Mouse (Mus musculus) heart, adult 2 months (tissue): ENCODE data around the gene Tnfaip8l1. TPM values are rescaled to one million over a fixed set of nuclear protein-coding genes. Genes with fewer than 3 reads are reported as not detected.

ENCODE experiments used
- DNase-seq, 2 experiments: peaks; one replicate each; pipeline ENCODE4 v3.0.0; 2021
- H3K27ac ChIP-seq: fragments of 200-600 bp; 2 replicates; pipeline ENCODE4 v1.8.1; 2022
- H3K27me3 ChIP-seq: fragments of 200-500 bp; 2 replicates; pipeline ENCODE4 v1.6.1; 2012; ENCODE audit warnings: mild to moderate bottlenecking, low read length, inconsistent platforms, mixed read lengths; ENCODE audit not compliant: control insufficient read depth, insufficient read depth
- H3K36me3 ChIP-seq: fragments of 200-500 bp; 2 replicates; pipeline ENCODE4 v1.6.1; 2012; ENCODE audit warnings: low read length, inconsistent platforms; ENCODE audit not compliant: control insufficient read depth, insufficient read depth
- H3K4me1 ChIP-seq: fragments of 200-500 bp; 2 replicates; pipeline ENCODE4 v1.6.1; 2011; ENCODE audit warnings: low read length; ENCODE audit not compliant: control insufficient read depth, insufficient read depth
- H3K4me3 ChIP-seq: fragments of 200-600 bp; 2 replicates; pipeline ENCODE4 v1.8.1; 2022
- H3K79me2 ChIP-seq: fragments of 200-500 bp; replicated peaks from 2 replicates; pipeline ENCODE4 v1.6.1; 2012; ENCODE audit warnings: mild to moderate bottlenecking, inconsistent platforms, low read length, moderate library complexity, mixed read lengths; ENCODE audit not compliant: control insufficient read depth, insufficient read depth
- H3K9ac ChIP-seq: fragments of 200-500 bp; 2 replicates; pipeline ENCODE4 v1.6.1; 2012; ENCODE audit warnings: low read depth, mild to moderate bottlenecking, control low read depth, inconsistent platforms, low read length, mixed read lengths
- CTCF ChIP-seq: fragments of 200-600 bp; IDR thresholded peaks from 2 replicates; pipeline ENCODE4 v1.8.1; 2022; ENCODE audit warnings: antibody characterized with exemption, mild to moderate bottlenecking, moderate library complexity
- EP300 ChIP-seq: fragments of 200-500 bp; IDR thresholded peaks from 2 replicates; pipeline ENCODE4 v1.6.1; 2011; ENCODE audit warnings: low read depth, low read length, control low read depth; ENCODE audit not compliant: insufficient read depth
- POLR2A ChIP-seq: fragments of 200-500 bp; IDR thresholded peaks from 2 replicates; pipeline ENCODE4 v1.6.1; 2011; ENCODE audit warnings: mild to moderate bottlenecking, low read depth, low read length, control low read depth; ENCODE audit not compliant: insufficient read depth
- WGBS: fragments of 180-500 bp; shearing (Covaris S2); methylation state at CpG from one replicate; pipeline ENCODE4 v1.1.7; 2018; 5-methylcytosine and 5-hydroxymethylcytosine counted together
- intact Hi-C: fragments of 180-260 bp; cut with DNase I; formaldehyde crosslinking; loops from one replicate; pipeline ENCODE4 v1.15.1; 2025
- polyA plus RNA-seq: library from polyadenylated mRNA; depleted of rRNA; stranded (reverse); fragments of >200 nt; gene quantifications from 2 replicates; pipeline ENCODE4 v1.2.3, GENCODE M21; 2012
- total RNA-seq, 2 experiments: library from RNA; stranded (reverse); gene quantifications; 2 replicates each; pipeline ENCODE4 v1.2.3; 2021

The Tnfaip8l1 gene
- total and polyA plus RNA-seq, 3 experiments = 1.1 to 3.6 (median 1.7) TPM

DNA sequence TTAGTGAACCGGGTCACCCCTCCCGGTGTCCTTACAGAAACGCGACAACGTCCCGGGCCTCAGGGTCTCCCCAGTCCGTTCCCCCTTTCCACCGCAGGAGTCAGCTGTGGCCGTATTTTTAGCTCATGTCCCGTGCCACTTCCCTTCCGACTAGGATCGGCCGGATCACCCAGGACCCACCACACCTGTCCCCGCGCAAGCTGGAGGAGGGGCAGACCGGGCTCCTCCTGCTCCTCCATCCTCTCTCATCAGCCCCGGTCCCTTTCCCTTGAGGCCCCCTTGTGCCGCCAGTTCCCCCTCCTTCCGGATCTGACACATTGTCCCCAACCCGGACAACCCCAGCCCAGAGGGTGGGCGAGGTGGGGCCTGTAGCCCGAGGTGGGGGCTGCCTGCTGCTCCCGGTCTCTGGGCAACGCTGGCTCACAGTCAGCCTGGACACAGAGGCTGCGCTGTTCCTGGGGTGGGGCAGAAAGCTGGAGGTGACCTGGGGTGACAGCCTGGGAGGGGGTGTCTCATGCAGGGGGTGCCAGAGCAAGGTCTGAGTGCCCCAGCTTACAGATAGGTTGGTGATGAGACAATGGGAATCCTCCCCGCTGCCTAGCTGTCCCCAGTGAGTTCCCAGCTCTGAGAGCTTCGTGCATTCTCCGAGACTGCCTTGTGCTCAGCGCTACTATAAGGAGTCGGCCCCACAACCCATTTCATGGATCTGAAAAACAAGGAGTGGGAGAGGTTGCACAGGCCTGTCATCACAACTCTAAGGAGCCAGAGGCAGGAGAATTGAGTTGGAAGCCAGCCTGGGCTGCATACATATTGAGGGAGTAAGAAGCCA, 13.3 kb upstream of the Tnfaip8l1 start:
- H3K27me3 ChIP-seq = peaks cover 4% of the 10 kb centered on the region
- no peak for DNase-seq
- H3K4me1 ChIP-seq = no peaks in the 10 kb centered on the region
- no peaks in the 10 kb centered on the region for H3K79me2 ChIP-seq
- intact Hi-C loops = no loop called here
- H3K36me3 ChIP-seq = no peaks in the 10 kb centered on the region
- TF ChIP-seq POLR2A (no peak), EP300 (no peak), CTCF (no peak)
- WGBS = 6% methylated on average over 30 of the region's 30 CpGs
- H3K9ac ChIP-seq = no peak overlapping the region
- no peak overlapping the region for H3K27ac ChIP-seq
- H3K4me3 ChIP-seq = no peak overlapping the region

DNA sequence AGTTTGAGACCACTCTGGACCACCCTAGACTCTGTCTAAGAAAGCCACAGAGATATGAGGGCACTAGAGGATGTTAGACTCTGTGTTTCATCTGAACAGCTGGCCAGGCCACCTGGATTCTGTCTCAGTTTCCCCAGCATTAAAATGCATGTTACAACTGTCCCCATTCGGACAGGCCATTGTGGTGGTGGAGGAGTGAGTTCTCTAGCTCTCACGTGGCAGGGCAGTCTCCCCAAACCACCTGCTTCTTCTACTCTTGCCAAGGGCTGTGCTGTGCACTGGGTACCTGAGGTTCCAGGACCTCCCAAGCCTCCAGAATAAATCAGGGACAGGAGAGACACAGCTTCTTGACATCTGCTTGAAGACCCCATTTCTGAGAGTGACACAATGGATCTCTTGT, 12.4 kb upstream of the Tnfaip8l1 start:
- Histone ChIP-seq H3K9ac (no peak overlapping the region), H3K36me3 (no peaks in the 10 kb centered on the region), H3K4me1 (no peaks in the 10 kb centered on the region), H3K79me2 (no peaks in the 10 kb centered on the region), H3K27me3 (peaks cover 4% of the 10 kb centered on the region), H3K4me3 (no peak overlapping the region), H3K27ac (no peak overlapping the region)
- DNase-seq = no peak
- intact Hi-C loops = no loop called here
- WGBS = 43% methylated on average over 2 of the region's 2 CpGs
- TF ChIP-seq EP300 = no peak
- TF ChIP-seq POLR2A = no peak
- TF ChIP-seq CTCF = no peak

DNA sequence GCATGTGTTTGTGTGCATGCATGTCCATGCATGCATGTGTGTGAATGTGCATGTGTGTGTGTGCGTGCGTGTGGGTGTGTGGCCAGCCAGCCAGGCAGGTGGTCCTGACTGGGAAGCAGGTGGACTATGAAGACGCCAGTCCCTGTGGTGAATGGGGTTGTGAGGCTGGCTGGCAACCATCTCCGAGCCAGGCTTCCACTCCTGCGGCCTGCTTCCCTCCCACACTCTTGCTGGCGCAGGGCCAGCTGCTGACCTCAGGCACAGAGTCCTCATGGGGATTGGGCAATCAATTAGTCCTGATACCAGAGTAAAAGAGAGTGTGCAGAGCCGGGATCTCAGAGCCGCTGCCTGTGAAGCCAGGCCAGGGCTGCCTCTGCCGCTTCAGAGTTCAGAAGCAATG, 8.6 kb upstream of the Tnfaip8l1 start:
- WGBS = 21% methylated on average over 9 of the region's 9 CpGs
- H3K27me3 ChIP-seq = peaks cover 4% of the 10 kb centered on the region

DNA sequence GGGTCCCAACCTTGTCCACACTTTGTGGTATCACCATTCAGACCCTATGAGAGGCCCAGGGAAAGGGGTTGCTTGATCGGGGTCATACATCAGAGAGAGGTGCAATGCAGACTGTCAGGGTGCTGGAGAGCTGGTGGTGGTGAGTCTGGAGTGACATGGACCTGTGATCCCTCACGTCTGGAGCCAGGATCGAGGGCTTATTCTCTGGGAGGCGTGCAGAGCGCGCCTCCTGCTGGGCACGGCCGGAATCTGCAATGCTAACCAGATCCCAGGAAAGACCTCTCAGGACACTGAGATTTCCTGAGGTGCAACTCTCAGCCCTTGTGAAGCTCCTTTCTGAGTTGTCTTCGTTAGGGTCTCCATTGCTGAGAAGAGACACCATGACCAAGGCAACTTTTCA, 2.5 kb upstream of the Tnfaip8l1 start:
- Histone ChIP-seq H3K9ac (no peak overlapping the region), H3K27me3 (no peaks in the 10 kb centered on the region), H3K36me3 (no peaks in the 10 kb centered on the region), H3K79me2 (no peaks in the 10 kb centered on the region), H3K4me3 (no peak overlapping the region), H3K27ac (no peak overlapping the region), H3K4me1 (peaks cover 2% of the 10 kb centered on the region; the same call in 1 of the 2 replicates)
- TF ChIP-seq CTCF (peak; percentile 98), EP300 (peak; percentile 72; the same call in 1 of the 2 replicates), POLR2A (no peak)
- WGBS = 1% methylated on average over 9 of the region's 9 CpGs
- intact Hi-C loops = loop anchor here (1.0 kb wide), 1 partner anchor 27 kb away; no protein-coding TSS in a partner anchor
- DNase-seq = peak; percentile 65 to 75

More for the DNA sequence above, 8.6 kb upstream of the Tnfaip8l1 start:
- no peaks in the 10 kb centered on the region for H3K36me3 ChIP-seq
- peak; percentile 72 to 74 for DNase-seq
- no peaks in the 10 kb centered on the region for H3K79me2 ChIP-seq
- H3K4me1 ChIP-seq = no peaks in the 10 kb centered on the region
- H3K4me3 ChIP-seq = no peak overlapping the region
- no peak overlapping the region for H3K9ac ChIP-seq
- TF ChIP-seq EP300 (no peak), POLR2A (no peak), CTCF (no peak)
- intact Hi-C loops = no loop called here
- no peak overlapping the region for H3K27ac ChIP-seq

DNA sequence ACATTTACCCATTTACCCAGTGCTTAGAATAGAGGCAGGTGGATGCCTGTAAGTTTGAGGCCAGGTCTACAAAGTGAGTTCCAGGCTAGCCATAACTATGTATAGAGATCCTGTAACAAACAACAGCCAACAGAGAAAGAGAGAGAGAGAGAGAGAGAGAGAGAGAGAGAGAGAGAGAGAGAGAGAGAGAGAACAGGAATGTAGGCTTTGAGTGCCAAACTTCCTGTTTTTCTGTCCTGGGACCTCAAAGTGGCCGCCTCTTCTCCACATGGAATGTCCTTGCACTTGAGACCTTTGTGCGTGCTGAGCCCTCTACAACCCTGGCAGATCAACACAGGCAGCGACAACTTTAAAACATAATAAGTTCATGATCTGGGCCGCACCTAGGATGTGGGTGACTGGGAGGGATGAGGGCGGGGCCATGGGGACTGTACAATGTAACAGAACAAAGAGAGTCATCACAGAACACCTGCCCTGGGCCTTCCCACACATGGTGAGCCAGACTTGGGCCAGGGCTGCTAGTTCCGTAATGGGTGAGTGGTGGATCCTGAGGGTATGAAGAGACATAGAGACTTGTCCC, 1.3 kb downstream of the Tnfaip8l1 start:
- intact Hi-C loops = loop anchor here (2.0 kb wide), 1 partner anchor 19 kb away; the partner anchor contains the start of gene Mydgf
- TF ChIP-seq CTCF (no peak), POLR2A (no peak), EP300 (no peak)
- DNase-seq = no peak
- Histone ChIP-seq H3K27ac (peak overlapping the region; percentile 76), H3K9ac (no peak overlapping the region), H3K4me3 (no peak overlapping the region), H3K4me1 (peaks cover 2% of the 10 kb centered on the region; the same call in 1 of the 2 replicates), H3K36me3 (no peaks in the 10 kb centered on the region), H3K27me3 (no peaks in the 10 kb centered on the region), H3K79me2 (0 out of 2 replicates have a peak, but pooled peaks cover 1% of the 10 kb centered on the region)
- WGBS = 60% methylated on average over 6 of the region's 6 CpGs

DNA sequence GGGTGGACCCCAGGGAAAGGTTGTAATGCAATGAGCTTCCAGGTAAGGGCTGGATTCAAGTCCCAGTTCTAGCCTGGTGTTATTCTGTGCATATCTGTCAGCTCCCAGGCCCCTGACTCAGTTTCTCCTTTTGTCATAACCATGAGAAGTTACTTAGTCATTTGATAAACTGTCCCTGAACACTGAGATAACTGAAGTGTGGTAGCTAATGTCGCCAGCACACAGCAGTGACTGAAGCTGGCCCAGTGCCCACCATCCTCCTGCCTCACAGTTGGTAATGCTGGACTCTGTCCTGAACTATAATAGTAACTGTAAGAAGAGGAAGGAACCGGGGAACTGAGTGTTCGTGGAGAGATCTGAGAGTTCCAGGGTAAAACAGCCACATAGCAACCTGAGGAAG, 2.2 kb downstream of the Tnfaip8l1 start:
- Histone ChIP-seq H3K36me3 (no peaks in the 10 kb centered on the region), H3K27me3 (no peaks in the 10 kb centered on the region), H3K4me1 (peaks cover 2% of the 10 kb centered on the region; the same call in 1 of the 2 replicates), H3K9ac (no peak overlapping the region), H3K27ac (no peak overlapping the region), H3K4me3 (no peak overlapping the region), H3K79me2 (0 out of 2 replicates have a peak, but pooled peaks cover 1% of the 10 kb centered on the region)
- 25% methylated on average over 3 of the region's 3 CpGs for WGBS
- intact Hi-C loops = no loop called here
- TF ChIP-seq POLR2A (no peak), CTCF (no peak), EP300 (no peak)
- no peak for DNase-seq
